Comparison of ENCODE assay signal across 19 mouse cellular contexts in genomic region chr6:37364361-37364760, GRCm38 (mm10).
DNase-seq lines count a peak whose midpoint lies in the region; ATAC-seq and TF ChIP-seq lines count a peak whose summit lies in the region.
"Had no signal": no experiment of that assay in that cellular context is flagged by ENCODE, and none has a peak within 500 bp of the region (broad histone marks: within the 10 kb centered on the region; RNA-seq: fewer than 3 reads in every experiment).

No protein-coding gene starts in this region.

- H3K9ac ChIP-seq in forebrain, embryonic 11.5 days (ENCODE audit: low read length), result no peak overlapping the region
- H3K9ac ChIP-seq in forebrain, embryonic 13.5 days, result no peak overlapping the region
- H3K9ac ChIP-seq in liver, adult 2 months (ENCODE audit: low read depth, low read length), result no peak overlapping the region
- H3K9ac ChIP-seq in CH12.LX (ENCODE audit: insufficient read depth, low read depth), result no peak overlapping the region
- H3K9ac ChIP-seq: neural tube, embryonic 15.5 days; stomach, embryonic 15.5 days had no signal

- TF ChIP-seq CTCF in liver, adult 2 months (IDR thresholded peaks at IDR 0.05; ENCODE audit: low read depth, low read length), result peak; percentile 54
- TF ChIP-seq CTCF in CH12.LX (conservative IDR thresholded peaks at IDR 0.05 in 1 of 2, IDR thresholded peaks at IDR 0.05 in 1 of 2; ENCODE audit: low read depth in 2 of 2, low read length in 2 of 2), result peak; percentile 38 to 46; a peak in 3 of 4 replicates

- 94% methylated on average over 8 of the region's 8 CpGs for WGBS in forebrain, embryonic 11.5 days
- WGBS in forebrain, embryonic 13.5 days, result 95% methylated on average over 8 of the region's 8 CpGs
- 97% methylated on average over 8 of the region's 8 CpGs for WGBS in liver, adult 2 months

- in situ Hi-C loops in CH12.LX (cut with MboI; ENCODE audit: low pct_ligation_motif_present, low pct_unique_long_range_greater_than_20kb, low sequenced_read_pairs), result no loop called here

- peak; percentile 47 for DNase-seq in forebrain, embryonic 11.5 days (ENCODE audit: low spot score)
- DNase-seq in liver, adult 2 months (ENCODE audit: extremely low read depth, low read depth, low spot score), result no peak
- no peak for DNase-seq in liver
- peak; percentile 14 for DNase-seq in CH12.LX (ENCODE audit: extremely low read depth)
- DNase-seq in induced T-regulatory cell, adult 2 months (ENCODE audit: low read depth), result peak; percentile 42
- DNase-seq in cerebellum, adult 11 months, result no peak
- DNase-seq in cerebellum, postnatal 25 days, result no peak
- DNase-seq: cerebellum, adult 9-10 months; gastrocnemius, postnatal 25 days; heart, postnatal 14 days; layer of hippocampus, adult 9-11 months; lung, postnatal 14 days had no signal

- TF ChIP-seq POLR2A in liver, adult 2 months (IDR thresholded peaks at IDR 0.05; ENCODE audit: extremely low read depth, insufficient read depth, low read length), result no peak
- TF ChIP-seq POLR2A in CH12.LX (IDR thresholded peaks at IDR 0.05; ENCODE audit: low read depth, low read length), result no peak

- no peak for TF ChIP-seq RAD21 in CH12.LX (IDR thresholded peaks at IDR 0.05; ENCODE audit: low read depth, low read length)

- H3K4me1 ChIP-seq in forebrain, embryonic 11.5 days (replicated peaks; ENCODE audit: control insufficient read depth, insufficient read depth, low read length), result peaks cover 6% of the 10 kb centered on the region; the same call in 1 of the 2 replicates
- peaks cover 15% of the 10 kb centered on the region for H3K4me1 ChIP-seq in forebrain, embryonic 13.5 days
- no peaks in the 10 kb centered on the region for H3K4me1 ChIP-seq in liver, adult 2 months (ENCODE audit: control insufficient read depth, insufficient read depth, low read length)
- H3K4me1 ChIP-seq in CH12.LX (ENCODE audit: control insufficient read depth in 1 of 2, insufficient read depth in 2 of 2), result no peaks in the 10 kb centered on the region
- H3K4me1 ChIP-seq: stomach, embryonic 15.5 days had no signal

- no peak overlapping the region for H3K4me3 ChIP-seq in forebrain, embryonic 11.5 days (ENCODE audit: low read depth, low read length)
- H3K4me3 ChIP-seq in forebrain, embryonic 13.5 days, result no peak overlapping the region
- no peak overlapping the region for H3K4me3 ChIP-seq in liver, adult 2 months (ENCODE audit: insufficient read depth, low read depth, low read length)
- H3K4me3 ChIP-seq in CH12.LX (replicated peaks in 1 of 3; ENCODE audit: low read depth in 2 of 3, low read length in 2 of 3, poor library complexity in 1 of 3), result no peak overlapping the region
- H3K4me3 ChIP-seq: forebrain, embryonic 10.5 days; limb, embryonic 10.5 days; neural tube, embryonic 15.5 days; stomach, embryonic 15.5 days had no signal

- ATAC-seq in forebrain, embryonic 11.5 days (replicated peaks; ENCODE audit: low FRiP score), result no peak
- no peak for ATAC-seq in forebrain, embryonic 13.5 days
- ATAC-seq: inflammation-experienced regulatory T-cells, adult 6 months; midbrain, embryonic 16.5 days had no signal

- peaks cover 3% of the 10 kb centered on the region; the same call in 1 of the 2 replicates for H3K79me2 ChIP-seq in liver, adult 2 months (ENCODE audit: control insufficient read depth, insufficient read depth, low read length)
- peaks cover 2% of the 10 kb centered on the region; the same call in 1 of the 2 replicates for H3K79me2 ChIP-seq in CH12.LX (replicated peaks; ENCODE audit: control insufficient read depth, extremely low read depth, insufficient read depth, poor library complexity, severe bottlenecking)

- no peak overlapping the region for H3K27ac ChIP-seq in forebrain, embryonic 11.5 days (ENCODE audit: low read depth, low read length)
- H3K27ac ChIP-seq in forebrain, embryonic 13.5 days, result no peak overlapping the region
- H3K27ac ChIP-seq in liver, adult 2 months (replicated peaks; ENCODE audit: insufficient read depth, low read depth, low read length), result no peak overlapping the region
- H3K27ac ChIP-seq in CH12.LX (ENCODE audit: insufficient read depth, low read depth), result no peak overlapping the region
- H3K27ac ChIP-seq: neural tube, embryonic 15.5 days; stomach, embryonic 15.5 days had no signal

- H3K27me3 ChIP-seq in forebrain, embryonic 11.5 days (ENCODE audit: control insufficient read depth, insufficient read depth, low read length), result no peaks in the 10 kb centered on the region
- H3K27me3 ChIP-seq in forebrain, embryonic 13.5 days, result no peaks in the 10 kb centered on the region
- H3K27me3 ChIP-seq in liver, adult 2 months (ENCODE audit: control insufficient read depth, insufficient read depth, low read length), result no peaks in the 10 kb centered on the region
- no peaks in the 10 kb centered on the region for H3K27me3 ChIP-seq in CH12.LX (replicated peaks)
- H3K27me3 ChIP-seq: neural tube, embryonic 15.5 days; stomach, embryonic 15.5 days had no signal

- H3K36me3 ChIP-seq in forebrain, embryonic 11.5 days (ENCODE audit: control insufficient read depth, insufficient read depth, low read length), result no peaks in the 10 kb centered on the region
- no peaks in the 10 kb centered on the region for H3K36me3 ChIP-seq in forebrain, embryonic 13.5 days (ENCODE audit: poor library complexity, severe bottlenecking)
- peaks cover 22% of the 10 kb centered on the region for H3K36me3 ChIP-seq in liver, adult 2 months (ENCODE audit: control insufficient read depth, insufficient read depth, low read length)
- peaks cover 35 to 77% of the 10 kb centered on the region in 2 experiments for H3K36me3 ChIP-seq in CH12.LX (replicated peaks in 1 of 2; ENCODE audit: control insufficient read depth in 1 of 2, insufficient read depth in 1 of 2, low read length in 1 of 2)
- H3K36me3 ChIP-seq: neural tube, embryonic 15.5 days had no signal

- dilution Hi-C loops in CH12.LX (cut with MboI; ENCODE audit: extremely low pct_ligation_motif_present, extremely low pct_unique_long_range_greater_than_20kb, low sequenced_read_pairs), result no loop called here

- H3K9me3 ChIP-seq in forebrain, embryonic 11.5 days (ENCODE audit: control insufficient read depth, low read length), result no peaks in the 10 kb centered on the region
- H3K9me3 ChIP-seq in forebrain, embryonic 13.5 days (replicated peaks), result no peaks in the 10 kb centered on the region
- H3K9me3 ChIP-seq in CH12.LX (replicated peaks; ENCODE audit: low read length), result peaks cover 4% of the 10 kb centered on the region
- H3K9me3 ChIP-seq: forebrain, embryonic 10.5 days; limb, embryonic 10.5 days; neural tube, embryonic 15.5 days; stomach, embryonic 15.5 days had no signal

- TF ChIP-seq EP300 in CH12.LX (IDR thresholded peaks at IDR 0.05; ENCODE audit: low read length), result no peak

- H3K4me2 ChIP-seq in forebrain, embryonic 11.5 days (ENCODE audit: low read depth, low read length, severe bottlenecking), result no peak overlapping the region
- no peak overlapping the region for H3K4me2 ChIP-seq in forebrain, embryonic 13.5 days
- H3K4me2 ChIP-seq in CH12.LX (ENCODE audit: insufficient read depth, low read depth, poor library complexity, severe bottlenecking), result no peak overlapping the region
- H3K4me2 ChIP-seq: neural tube, embryonic 15.5 days; stomach, embryonic 15.5 days had no signal

TF ChIP-seq in CH12.LX, 34 proteins besides CTCF, POLR2A, EP300 and RAD21:
- TF ChIP-seq SMC3 (IDR thresholded peaks at IDR 0.05; ENCODE audit: low read depth, low read length) (no peak), HCFC1 (IDR thresholded peaks at IDR 0.05; ENCODE audit: low read depth, low read length) (no peak), UBTF (IDR thresholded peaks at IDR 0.05; ENCODE audit: low read depth, low read length) (no peak), SIN3A (IDR thresholded peaks at IDR 0.05; ENCODE audit: low read length) (no peak)

Comparison
In these comparisons a context has a peak if more than half of its experiments do, and no peak if none do; other contexts are left out.
1. DNase-seq: peak in forebrain, embryonic 11.5 days (single experiment), CH12.LX (single experiment) and induced T-regulatory cell, adult 2 months (single experiment); none in liver, adult 2 months (single experiment), liver (single experiment), cerebellum, adult 11 months (single experiment) and cerebellum, postnatal 25 days (0 of 2).